ENCODE assay signal across 19 mouse cellular contexts in the genomic region with DNA sequence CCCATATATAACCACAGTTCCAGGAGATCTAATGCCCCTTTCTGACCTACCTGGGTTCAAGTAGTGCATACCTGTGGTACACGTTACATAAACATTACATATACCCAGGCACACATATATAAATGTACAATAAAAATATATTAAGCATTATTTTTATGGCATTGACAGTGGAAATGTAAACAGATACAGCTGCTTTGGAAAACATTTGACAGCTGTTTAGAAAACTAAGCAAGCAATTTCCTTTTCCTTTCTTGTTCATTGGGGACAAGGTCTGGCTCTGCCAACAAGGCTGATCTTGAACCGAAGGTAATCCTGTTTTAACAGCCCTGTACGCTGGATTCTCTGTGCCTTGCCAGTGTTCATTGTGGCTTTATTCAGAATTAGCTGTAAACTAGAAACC.
"Had no signal": no experiment of that assay in that cellular context is flagged by ENCODE, and none has a peak within 500 bp of the region (broad histone marks: within the 10 kb centered on the region; RNA-seq: fewer than 3 reads in every experiment).

No protein-coding gene starts in this region.

- H3K4me2 ChIP-seq: limb, embryonic 12.5 days; limb, embryonic 15.5 days; liver, embryonic 11.5 days; midbrain, embryonic 12.5 days; midbrain, embryonic 15.5 days; neural tube, embryonic 12.5 days; neural tube, embryonic 15.5 days had no signal

- H3K4me3 ChIP-seq: limb, embryonic 12.5 days; limb, embryonic 15.5 days; midbrain, embryonic 12.5 days; midbrain, embryonic 15.5 days; neural tube, embryonic 12.5 days; neural tube, embryonic 15.5 days had no signal

- H3K27ac ChIP-seq: limb, embryonic 12.5 days; limb, embryonic 15.5 days; liver, embryonic 14.5 days; midbrain, embryonic 12.5 days; midbrain, embryonic 15.5 days; neural tube, embryonic 12.5 days; neural tube, embryonic 15.5 days had no signal

- H3K9ac ChIP-seq: limb, embryonic 12.5 days; limb, embryonic 15.5 days; liver, embryonic 14.5 days; liver, postnatal 0 days; midbrain, embryonic 12.5 days; midbrain, embryonic 15.5 days; neural tube, embryonic 12.5 days; neural tube, embryonic 15.5 days had no signal

- H3K36me3 ChIP-seq: limb, embryonic 12.5 days; limb, embryonic 15.5 days; midbrain, embryonic 12.5 days; midbrain, embryonic 15.5 days; neural tube, embryonic 12.5 days; neural tube, embryonic 15.5 days had no signal

- H3K9me3 ChIP-seq: limb, embryonic 12.5 days; limb, embryonic 15.5 days; midbrain, embryonic 12.5 days; midbrain, embryonic 15.5 days; neural tube, embryonic 12.5 days; neural tube, embryonic 15.5 days had no signal

- DNase-seq: kidney, adult 18-20 months; kidney, adult 9 months; kidney, postnatal 14 days; kidney, postnatal 4 days; left cerebral cortex, postnatal 4 days; liver, postnatal 0 days; right cerebral cortex, adult 18-20 months; right cerebral cortex, postnatal 14 days; right cerebral cortex, postnatal 4 days; thymus, adult 18-20 months; thymus, postnatal 36 days had no signal

- ATAC-seq: liver, postnatal 0 days; midbrain, embryonic 15.5 days had no signal
